Mouse (Mus musculus) midbrain, embryonic 13.5 days (tissue): ENCODE results near the gene Larp1b. TPM values are rescaled to one million over a fixed set of nuclear protein-coding genes. Genes with fewer than 3 reads are reported as not detected.

ENCODE experiments used
- ATAC-seq: fragments of 200-750 bp; cut with Nextera tagmentation; 2 replicates; pipeline ENCODE4 v1.8.0; 2017; ENCODE audit warnings: mild to moderate bottlenecking, moderate TSS enrichment, moderate library complexity
- H3K27ac ChIP-seq: fragments of 300-500 bp; sonication (generic); 2 replicates; pipeline ENCODE4 v1.5.1; 2015; ENCODE audit warnings: inconsistent platforms, mild to moderate bottlenecking, moderate library complexity
- H3K27me3 ChIP-seq: fragments of 300-500 bp; sonication (generic); 2 replicates; pipeline ENCODE4 v1.6.1; 2015; ENCODE audit warnings: mild to moderate bottlenecking, inconsistent platforms
- H3K36me3 ChIP-seq: fragments of 300-500 bp; sonication (generic); 2 replicates; pipeline ENCODE4 v1.6.1; 2015; ENCODE audit warnings: mild to moderate bottlenecking, inconsistent platforms
- H3K4me1 ChIP-seq: fragments of 300-500 bp; sonication (generic); replicated peaks from 2 replicates; pipeline ENCODE4 v1.6.1; 2015; ENCODE audit warnings: inconsistent platforms
- H3K4me2 ChIP-seq: fragments of 300-500 bp; sonication (generic); replicated peaks from 2 replicates; pipeline ENCODE4 v1.6.1; 2015; ENCODE audit warnings: moderate library complexity, mild to moderate bottlenecking, inconsistent platforms
- H3K4me3 ChIP-seq: fragments of 300-500 bp; sonication (generic); replicated peaks from 2 replicates; pipeline ENCODE4 v1.5.1; 2015; ENCODE audit warnings: mild to moderate bottlenecking, inconsistent platforms
- H3K9ac ChIP-seq: fragments of 300-500 bp; sonication (generic); replicated peaks from 2 replicates; pipeline ENCODE4 v1.6.1; 2015; ENCODE audit warnings: mild to moderate bottlenecking, inconsistent platforms
- H3K9me3 ChIP-seq: fragments of 300-500 bp; sonication (generic); 2 replicates; pipeline ENCODE4 v1.6.1; 2016; ENCODE audit warnings: mild to moderate bottlenecking, inconsistent platforms
- WGBS: fragments of 180-500 bp; shearing (Covaris S2); methylation state at CpG from one replicate; pipeline ENCODE4 v1.1.7; 2015; 5-methylcytosine and 5-hydroxymethylcytosine counted together
- polyA plus RNA-seq: library from polyadenylated mRNA; unstranded; fragments of >200 nt; fragmentation: Nextera tagmentation; extraction: Ambion mirVana; gene quantifications from 2 replicates; pipeline ENCODE4 v1.2.1, GENCODE M21; 2015

The Larp1b gene
- polyA plus RNA-seq, 1 experiment from 2014 or later, result 2.4 TPM

- Histone ChIP-seq H3K4me1 (no peaks in the 10 kb centered on the region), H3K9ac (no peak overlapping the region), H3K9me3 (no peaks in the 10 kb centered on the region), H3K36me3 (no peaks in the 10 kb centered on the region), H3K27me3 (no peaks in the 10 kb centered on the region), H3K4me3 (no peak overlapping the region), H3K4me2 (no peak overlapping the region), H3K27ac (no peak overlapping the region)
- WGBS, result 87% methylated on average over 5 of the region's 5 CpGs
- ATAC-seq, result no peak
Observed at GRCm38 (mm10) chr3:40987539-40987938, 37.9 kb downstream of the Larp1b start.

GRCm38 (mm10) chr3:40988722-40989121 lies 39.1 kb downstream of the Larp1b start:
- no peak overlapping the region for H3K4me3 ChIP-seq
- no peaks in the 10 kb centered on the region for H3K9me3 ChIP-seq
- no peak overlapping the region for H3K27ac ChIP-seq
- no peak overlapping the region for H3K9ac ChIP-seq
- H3K27me3 ChIP-seq, result no peaks in the 10 kb centered on the region
- no peaks in the 10 kb centered on the region for H3K36me3 ChIP-seq
- ATAC-seq, result no peak
- no peak overlapping the region for H3K4me2 ChIP-seq
- WGBS, result 84% methylated on average over 2 of the region's 2 CpGs
- no peaks in the 10 kb centered on the region for H3K4me1 ChIP-seq

GRCm38 (mm10) chr3:40991541-40991940 lies 41.9 kb downstream of the Larp1b start:
- Histone ChIP-seq H3K27me3 (no peaks in the 10 kb centered on the region), H3K9ac (no peak overlapping the region), H3K9me3 (no peaks in the 10 kb centered on the region), H3K4me1 (no peaks in the 10 kb centered on the region), H3K36me3 (no peaks in the 10 kb centered on the region), H3K27ac (no peak overlapping the region), H3K4me3 (no peak overlapping the region), H3K4me2 (no peak overlapping the region)
- WGBS, result 73% methylated on average over 3 of the region's 3 CpGs
- no peak for ATAC-seq

- Histone ChIP-seq H3K27ac (no peak overlapping the region), H3K4me2 (no peak overlapping the region), H3K4me3 (no peak overlapping the region), H3K36me3 (no peaks in the 10 kb centered on the region), H3K9me3 (no peaks in the 10 kb centered on the region), H3K27me3 (no peaks in the 10 kb centered on the region), H3K9ac (no peak overlapping the region), H3K4me1 (no peaks in the 10 kb centered on the region)
- no peak for ATAC-seq
- WGBS, result 87% methylated on average over 1 of the region's 1 CpGs
Observed at GRCm38 (mm10) chr3:40995161-40995560, 45.5 kb downstream of the Larp1b start.

- Histone ChIP-seq H3K9me3 (no peaks in the 10 kb centered on the region), H3K9ac (no peak overlapping the region), H3K4me3 (no peak overlapping the region), H3K36me3 (no peaks in the 10 kb centered on the region), H3K4me2 (no peak overlapping the region), H3K27ac (no peak overlapping the region), H3K4me1 (no peaks in the 10 kb centered on the region), H3K27me3 (no peaks in the 10 kb centered on the region)
- ATAC-seq, result no peak
- 84% methylated on average over 8 of the region's 8 CpGs for WGBS
Observed at GRCm38 (mm10) chr3:41009315-41009714, 59.7 kb downstream of the Larp1b start.

- no peak for ATAC-seq
Observed at GRCm38 (mm10) chr3:41009990-41010389, 60.4 kb downstream of the Larp1b start.

GRCm38 (mm10) chr3:41010701-41011100 lies 61.1 kb downstream of the Larp1b start:
- H3K27me3 ChIP-seq, result no peaks in the 10 kb centered on the region
- WGBS, result 95% methylated on average over 6 of the region's 6 CpGs
- no peak overlapping the region for H3K9ac ChIP-seq
- no peaks in the 10 kb centered on the region for H3K4me1 ChIP-seq
- no peak overlapping the region for H3K27ac ChIP-seq
- no peak overlapping the region for H3K4me3 ChIP-seq
- H3K4me2 ChIP-seq, result no peak overlapping the region
- ATAC-seq, result no peak
- H3K36me3 ChIP-seq, result no peaks in the 10 kb centered on the region
- H3K9me3 ChIP-seq, result no peaks in the 10 kb centered on the region

More at GRCm38 (mm10) chr3:41009990-41010389, 60.4 kb downstream of the Larp1b start:
- H3K9ac ChIP-seq, result no peak overlapping the region
- WGBS, result 87% methylated on average over 3 of the region's 3 CpGs
- no peaks in the 10 kb centered on the region for H3K36me3 ChIP-seq
- H3K27ac ChIP-seq, result no peak overlapping the region
- H3K4me1 ChIP-seq, result no peaks in the 10 kb centered on the region
- no peak overlapping the region for H3K4me2 ChIP-seq
- H3K9me3 ChIP-seq, result no peaks in the 10 kb centered on the region
- no peak overlapping the region for H3K4me3 ChIP-seq
- no peaks in the 10 kb centered on the region for H3K27me3 ChIP-seq

GRCm38 (mm10) chr3:41012451-41012850 lies 62.8 kb downstream of the Larp1b start:
- H3K4me3 ChIP-seq, result no peak overlapping the region
- H3K9ac ChIP-seq, result no peak overlapping the region
- no peaks in the 10 kb centered on the region for H3K4me1 ChIP-seq
- ATAC-seq, result no peak
- no peaks in the 10 kb centered on the region for H3K36me3 ChIP-seq
- no peak overlapping the region for H3K4me2 ChIP-seq
- WGBS, result 97% methylated on average over 7 of the region's 7 CpGs
- no peaks in the 10 kb centered on the region for H3K27me3 ChIP-seq
- no peak overlapping the region for H3K27ac ChIP-seq
- no peaks in the 10 kb centered on the region for H3K9me3 ChIP-seq

GRCm38 (mm10) chr3:41014946-41015345 lies 65.3 kb downstream of the Larp1b start:
- WGBS, result 78% methylated on average over 6 of the region's 6 CpGs
- Histone ChIP-seq H3K27ac (no peak overlapping the region), H3K27me3 (no peaks in the 10 kb centered on the region), H3K4me3 (no peak overlapping the region), H3K36me3 (no peaks in the 10 kb centered on the region), H3K4me1 (no peaks in the 10 kb centered on the region), H3K9me3 (no peaks in the 10 kb centered on the region), H3K9ac (no peak overlapping the region), H3K4me2 (no peak overlapping the region)
- ATAC-seq, result no peak

GRCm38 (mm10) chr3:41018022-41018608 lies 68.5 kb downstream of the Larp1b start:
- Histone ChIP-seq H3K27ac (no peak overlapping the region), H3K4me1 (no peaks in the 10 kb centered on the region), H3K9me3 (no peaks in the 10 kb centered on the region), H3K4me3 (no peak overlapping the region), H3K4me2 (no peak overlapping the region), H3K27me3 (no peaks in the 10 kb centered on the region), H3K36me3 (no peaks in the 10 kb centered on the region), H3K9ac (no peak overlapping the region)
- WGBS, result 84% methylated on average over 3 of the region's 3 CpGs
- no peak for ATAC-seq

- Histone ChIP-seq H3K4me3 (no peak overlapping the region), H3K4me1 (no peaks in the 10 kb centered on the region), H3K36me3 (no peaks in the 10 kb centered on the region), H3K9me3 (no peaks in the 10 kb centered on the region), H3K4me2 (no peak overlapping the region), H3K9ac (no peak overlapping the region), H3K27me3 (no peaks in the 10 kb centered on the region), H3K27ac (no peak overlapping the region)
- 95% methylated on average over 7 of the region's 7 CpGs for WGBS
- ATAC-seq, result no peak
Observed at GRCm38 (mm10) chr3:41020687-41021086, 71.1 kb downstream of the Larp1b start.

GRCm38 (mm10) chr3:41021980-41022379 lies 72.4 kb downstream of the Larp1b start:
- H3K27me3 ChIP-seq, result no peaks in the 10 kb centered on the region
- 59% methylated on average over 6 of the region's 6 CpGs for WGBS
- H3K4me3 ChIP-seq, result no peak overlapping the region
- H3K9me3 ChIP-seq, result no peaks in the 10 kb centered on the region
- no peaks in the 10 kb centered on the region for H3K36me3 ChIP-seq
- H3K4me2 ChIP-seq, result no peak overlapping the region
- H3K4me1 ChIP-seq, result no peaks in the 10 kb centered on the region
- no peak overlapping the region for H3K27ac ChIP-seq
- no peak overlapping the region for H3K9ac ChIP-seq
- ATAC-seq, result no peak

- H3K9me3 ChIP-seq, result no peaks in the 10 kb centered on the region
- no peak for ATAC-seq
- H3K9ac ChIP-seq, result no peak overlapping the region
- H3K27me3 ChIP-seq, result no peaks in the 10 kb centered on the region
- H3K4me3 ChIP-seq, result no peak overlapping the region
- no peaks in the 10 kb centered on the region for H3K36me3 ChIP-seq
- no peaks in the 10 kb centered on the region for H3K4me1 ChIP-seq
- H3K4me2 ChIP-seq, result no peak overlapping the region
- 85% methylated on average over 1 of the region's 1 CpGs for WGBS
- H3K27ac ChIP-seq, result no peak overlapping the region
Observed at GRCm38 (mm10) chr3:41030705-41031104, 81.1 kb downstream of the Larp1b start.
